Mouse (Mus musculus): ENCODE results near the gene Krt24.
"Not testable (repeated sequence)": the region's sequence is repeated elsewhere in the genome, so short reads cannot be mapped to it uniquely, and the experiment has no call there.

Krt24 gene

DNA sequence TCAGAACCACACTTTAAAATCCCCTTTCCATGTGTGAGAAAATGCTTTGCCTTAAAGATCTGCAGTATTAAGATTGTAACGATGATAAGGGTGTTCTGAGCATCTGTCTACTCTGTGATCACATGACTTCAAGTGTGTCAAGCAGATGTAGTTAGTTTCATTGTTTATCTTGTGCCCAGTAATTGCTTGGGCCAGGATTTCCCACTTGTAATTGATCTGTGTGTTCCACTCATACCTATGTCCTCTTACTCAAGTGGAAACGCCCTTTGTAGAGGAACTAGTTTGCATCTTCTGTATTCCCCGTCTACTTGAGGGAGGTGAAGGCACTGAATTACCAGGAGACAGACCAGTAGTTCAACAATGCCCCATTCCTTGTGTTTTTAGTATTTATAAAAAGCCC is 34.4 kb downstream of the Krt24 start:
- no peak for DNase-seq

GRCm38 (mm10) chr11:99250241-99250640 is 34.8 kb downstream of the Krt24 start:
- no peak for DNase-seq

GRCm38 (mm10) chr11:99249115-99249514 is 35.9 kb downstream of the Krt24 start:
- peak in 1 of 2 experiments; percentile 30 for DNase-seq

DNA sequence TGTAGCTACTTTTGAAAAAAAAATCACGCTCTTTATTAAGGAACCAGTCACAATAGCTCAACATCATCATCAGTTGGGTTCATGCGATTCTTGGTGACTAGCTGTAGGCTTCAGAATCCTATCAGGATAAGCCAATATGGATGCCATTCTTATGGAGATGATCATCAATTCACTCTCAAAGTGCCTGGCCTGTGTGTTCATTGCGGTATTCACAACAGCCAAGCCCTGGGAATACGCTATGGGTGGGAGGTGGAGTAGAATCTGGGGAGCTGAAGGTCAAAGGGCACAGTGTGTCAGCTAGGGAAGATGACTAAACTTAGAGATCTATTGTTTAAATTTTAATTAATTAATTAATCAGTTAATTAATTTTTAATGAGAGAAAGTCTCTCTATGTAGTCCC is 37.1 kb downstream of the Krt24 start:
- no peak for DNase-seq

GRCm38 (mm10) chr11:99244519-99244918 is 40.5 kb downstream of the Krt24 start:
- not testable (repeated sequence) for DNase-seq

GRCm38 (mm10) chr11:99243820-99244374 is 41.2 kb downstream of the Krt24 start, which contains the start of gene Krt222:
TSS of gene Krt222 (minus strand) at chr11:99244085.
- DNase-seq: no peak

DNA sequence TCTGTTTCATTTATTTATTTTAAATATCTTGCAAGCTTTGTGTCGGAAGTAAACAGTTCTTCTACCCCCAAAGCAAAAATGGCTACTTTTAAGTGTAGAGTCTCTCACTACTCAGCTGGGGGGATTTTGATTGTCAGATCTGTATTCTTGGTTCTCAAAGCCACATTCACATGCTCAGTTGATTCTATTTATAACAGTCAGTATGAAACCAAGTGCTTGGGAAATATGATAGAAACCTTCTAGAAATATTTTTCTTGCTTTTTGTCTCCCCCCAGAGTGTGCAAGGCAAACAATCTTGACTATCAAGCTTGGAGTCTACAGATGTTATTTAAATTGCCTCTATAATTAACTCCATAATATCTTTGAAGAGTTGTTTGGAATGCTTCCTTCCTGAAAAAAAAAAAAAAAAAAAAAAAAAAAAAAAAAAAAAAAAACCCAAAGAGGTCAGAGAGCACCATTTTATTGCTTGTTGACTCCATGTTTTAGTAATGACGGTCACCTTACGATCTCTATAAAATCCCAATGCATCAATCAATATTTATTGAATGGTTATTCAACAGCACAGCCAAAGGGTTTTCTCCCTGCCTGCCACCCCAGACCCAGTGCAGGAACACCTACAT is 41.8 kb downstream of the Krt24 start:
- DNase-seq: no peak

GRCm38 (mm10) chr11:99242056-99242455 is 43.0 kb downstream of the Krt24 start:
- no peak for DNase-seq

GRCm38 (mm10) chr11:99238468-99238867 is 46.6 kb downstream of the Krt24 start:
- no peak for DNase-seq

- DNase-seq: no peak
These were observed 53.8 kb downstream of the Krt24 start for GRCm38 (mm10) chr11:99231049-99231816.

- DNase-seq: peak; percentile 47 to 71
These were observed 54.6 kb downstream of the Krt24 start, which contains the start of gene Smarce1 for GRCm38 (mm10) chr11:99230261-99231048. TSS of gene Smarce1 (minus strand) at chr11:99231017.

Measured in kidney, adult 8-10 months (tissue).